Mouse (Mus musculus) neural tube, embryonic 11.5 days (tissue): ENCODE results near the gene Cass4. TPM values are rescaled to one million over a fixed set of nuclear protein-coding genes. Genes with fewer than 3 reads are reported as not detected.
A peak's percentile ranks its signal among the peaks of the same experiment; 100 is the strongest.

Experiments used
- ATAC-seq: fragments of 200-750 bp; cut with Nextera tagmentation; 2 replicates; pipeline ENCODE4 v1.8.0; 2017; ENCODE audit warnings: moderate number of reproducible peaks, mild to moderate bottlenecking, moderate TSS enrichment, moderate library complexity; ENCODE audit not compliant: insufficient read depth, low FRiP score, low TSS enrichment
- DNase-seq: peaks from one replicate; pipeline ENCODE4 v3.0.0-alpha.2; 2015; ENCODE audit warnings: low spot score
- H3K27ac ChIP-seq: fragments of 300-500 bp; sonication (generic); 2 replicates; pipeline ENCODE4 v1.5.1; 2014; ENCODE audit warnings: low read depth, mild to moderate bottlenecking, low read length
- H3K27me3 ChIP-seq: fragments of 300-500 bp; sonication (generic); 2 replicates; pipeline ENCODE4 v1.6.1; 2014; ENCODE audit warnings: mild to moderate bottlenecking, low read length, mixed read lengths; ENCODE audit not compliant: control insufficient read depth, insufficient read depth
- H3K36me3 ChIP-seq: fragments of 300-500 bp; sonication (generic); 2 replicates; pipeline ENCODE4 v1.6.1; 2014; ENCODE audit warnings: mild to moderate bottlenecking, low read length, moderate library complexity, mixed read lengths; ENCODE audit not compliant: control insufficient read depth, insufficient read depth
- H3K4me1 ChIP-seq: fragments of 300-500 bp; sonication (generic); 2 replicates; pipeline ENCODE4 v1.6.1; 2014; ENCODE audit warnings: low read length, mixed read lengths; ENCODE audit not compliant: control insufficient read depth, insufficient read depth
- H3K4me2 ChIP-seq: fragments of 300-500 bp; sonication (generic); 2 replicates; pipeline ENCODE4 v1.6.1; 2014; ENCODE audit warnings: low read depth, mild to moderate bottlenecking, moderate library complexity
- H3K4me3 ChIP-seq: fragments of 300-500 bp; sonication (generic); 2 replicates; pipeline ENCODE4 v1.5.1; 2014; ENCODE audit warnings: low read depth, low read length
- H3K9ac ChIP-seq: fragments of 300-500 bp; sonication (generic); 2 replicates; pipeline ENCODE4 v1.6.1; 2014; ENCODE audit warnings: mild to moderate bottlenecking, low read length
- H3K9me3 ChIP-seq: fragments of 300-500 bp; sonication (generic); 2 replicates; pipeline ENCODE4 v1.6.1; 2016; ENCODE audit warnings: low read length; ENCODE audit not compliant: control insufficient read depth
- WGBS: fragments of 180-500 bp; shearing (Covaris S2); extraction: QIAGEN DNeasy Blood & Tissue Kit; methylation state at CpG from one replicate; pipeline ENCODE4 v1.1.7; 2014; 5-methylcytosine and 5-hydroxymethylcytosine counted together
- polyA plus RNA-seq: library from polyadenylated mRNA; unstranded; fragments of >200 nt; fragmentation: Nextera tagmentation; extraction: Ambion mirVana; gene quantifications from 2 replicates; pipeline ENCODE4 v1.2.1, GENCODE M21; 2014

The Cass4 gene
- polyA plus RNA-seq: 0.14 and 0.36 TPM in 2 replicates

- no peaks in the 10 kb centered on the region for H3K36me3 ChIP-seq
- no peaks in the 10 kb centered on the region for H3K4me1 ChIP-seq
- H3K9me3 ChIP-seq: no peaks in the 10 kb centered on the region
- H3K4me2 ChIP-seq: no peak within 1 kb of the TSS
- H3K27ac ChIP-seq: no peak within 1 kb of the TSS
- DNase-seq: no peak
- WGBS: 36% methylated on average over 13 of the region's 13 CpGs
- no peak within 1 kb of the TSS for H3K9ac ChIP-seq
- H3K4me3 ChIP-seq: no peak within 1 kb of the TSS
- no peak for ATAC-seq
- H3K27me3 ChIP-seq: no peaks in the 10 kb centered on the region
These were observed at the start of gene Cass4 for GRCm38 (mm10) chr2:172393391-172394051. Cass4 (plus strand) TSS chr2:172393794.

GRCm38 (mm10) chr2:172344669-172345068 is 48.9 kb upstream of the Cass4 start:
- H3K4me2 ChIP-seq: peak overlapping the region; percentile 39
- no peak overlapping the region for H3K4me3 ChIP-seq
- peaks cover 3% of the 10 kb centered on the region; the same call in 1 of the 2 replicates for H3K4me1 ChIP-seq
- H3K9ac ChIP-seq: no peak overlapping the region
- H3K27me3 ChIP-seq: no peaks in the 10 kb centered on the region
- no peak overlapping the region for H3K27ac ChIP-seq
- DNase-seq (no peak), ATAC-seq (no peak)
- 40% methylated on average over 5 of the region's 5 CpGs for WGBS
- H3K36me3 ChIP-seq: no peaks in the 10 kb centered on the region
- H3K9me3 ChIP-seq: no peaks in the 10 kb centered on the region

- Histone ChIP-seq H3K4me1 (peaks cover 3% of the 10 kb centered on the region; the same call in 1 of the 2 replicates), H3K36me3 (no peaks in the 10 kb centered on the region), H3K9ac (peak within 1 kb of the TSS; percentile 71), H3K27ac (0 out of 2 replicates have a peak within 1 kb of the TSS, but pooled peaks have one; percentile 27), H3K9me3 (no peaks in the 10 kb centered on the region), H3K4me2 (peak within 1 kb of the TSS; percentile 96), H3K27me3 (no peaks in the 10 kb centered on the region), H3K4me3 (peak within 1 kb of the TSS; percentile 73)
- DNase-seq (peak; percentile 97), ATAC-seq (peak; percentile 96)
- under 1% methylated on average over 33 of the region's 35 CpGs for WGBS
These were observed 48.3 kb upstream of the Cass4 start, which contains the start of gene Fam210b for GRCm38 (mm10) chr2:172345258-172345738. Fam210b (plus strand) TSS chr2:172345565.

DNA sequence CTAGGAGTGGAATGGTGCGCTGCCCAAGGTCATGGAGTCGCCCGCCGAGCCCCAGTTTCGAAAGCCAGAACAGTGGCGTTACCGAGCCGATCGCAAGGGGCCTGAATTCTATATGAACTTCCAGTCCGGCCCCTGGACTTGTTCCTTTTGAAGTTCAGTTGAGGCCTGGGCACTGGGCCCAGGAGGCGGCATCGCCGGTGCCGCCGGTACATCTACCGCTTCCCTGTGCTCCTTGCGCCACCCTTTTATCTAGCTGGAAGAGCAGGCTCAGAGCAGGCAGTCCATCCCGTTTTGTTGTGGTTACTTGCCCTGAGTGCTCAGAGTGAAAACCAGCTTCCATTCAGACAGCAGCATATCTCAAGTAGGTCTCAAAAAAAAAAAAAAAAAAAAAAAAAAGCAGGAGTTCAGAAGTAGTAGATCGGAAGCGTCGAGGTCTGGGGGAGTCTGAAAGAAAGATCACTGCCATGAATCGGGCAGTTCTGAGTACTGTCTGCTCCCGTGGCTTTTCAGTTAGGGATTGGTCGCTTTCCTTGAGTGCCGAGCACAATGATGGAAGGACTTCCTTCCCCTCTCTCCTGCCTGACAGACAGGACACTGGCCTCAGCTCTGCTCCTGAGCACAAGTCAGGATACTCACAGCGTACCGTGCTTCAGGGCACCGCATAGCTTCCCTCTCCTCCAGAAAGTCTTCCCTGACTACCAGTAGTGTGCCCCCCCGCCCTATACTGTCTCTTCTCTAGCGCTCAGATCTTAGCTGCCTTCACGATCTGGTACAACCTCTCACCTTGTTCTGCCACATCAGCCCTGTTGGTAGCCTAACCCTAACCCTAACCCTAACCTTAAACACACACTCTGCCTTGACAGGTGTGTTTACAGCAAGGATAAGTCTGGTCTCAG is 47.3 kb upstream of the Cass4 start:
- H3K9ac ChIP-seq: peak overlapping the region; percentile 71
- no peak overlapping the region for H3K27ac ChIP-seq
- H3K36me3 ChIP-seq: no peaks in the 10 kb centered on the region
- no peaks in the 10 kb centered on the region for H3K27me3 ChIP-seq
- ATAC-seq (no peak), DNase-seq (peak; percentile 38)
- H3K4me3 ChIP-seq: peak overlapping the region; percentile 73
- H3K4me2 ChIP-seq: peak overlapping the region; percentile 96
- H3K4me1 ChIP-seq: peaks cover 3% of the 10 kb centered on the region; the same call in 1 of the 2 replicates
- WGBS: 8% methylated on average over 31 of the region's 31 CpGs
- H3K9me3 ChIP-seq: no peaks in the 10 kb centered on the region

DNA sequence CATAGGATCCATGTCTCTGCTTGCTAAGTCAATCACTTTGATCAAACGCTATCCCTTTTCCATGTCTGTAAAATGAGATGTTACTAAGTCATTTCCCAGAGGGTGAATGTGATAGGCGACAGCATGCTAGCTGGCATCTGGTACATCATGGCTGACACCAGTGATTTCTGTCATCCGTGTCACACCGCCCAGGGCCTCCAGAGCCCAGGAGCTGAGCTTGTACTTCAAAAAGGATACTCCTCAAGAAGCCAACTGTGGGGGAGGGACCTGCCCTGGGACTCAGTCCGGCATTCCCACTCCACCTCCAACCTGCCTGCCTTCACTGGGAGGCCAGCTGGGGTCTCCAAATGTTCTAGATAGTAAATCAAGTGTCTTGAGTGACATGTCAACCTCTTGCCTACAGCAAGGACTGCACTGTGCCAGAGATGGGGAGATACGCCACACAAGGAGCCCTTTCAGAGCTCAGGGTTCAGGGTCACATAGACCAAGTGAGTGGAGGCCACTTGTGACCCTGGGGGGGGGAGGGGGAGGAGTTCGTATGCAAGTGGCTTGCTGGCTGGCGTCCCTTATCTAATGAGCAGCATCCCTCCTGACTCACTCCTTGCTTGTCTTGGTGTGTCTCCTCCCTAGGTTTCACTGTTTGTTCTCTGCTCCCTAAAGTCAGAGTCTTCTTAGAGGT is 46.5 kb upstream of the Cass4 start:
- DNase-seq: no peak
- Histone ChIP-seq H3K9me3 (no peaks in the 10 kb centered on the region), H3K27ac (no peak overlapping the region), H3K36me3 (no peaks in the 10 kb centered on the region), H3K4me1 (peaks cover 3% of the 10 kb centered on the region; the same call in 1 of the 2 replicates), H3K4me3 (peak overlapping the region; percentile 73), H3K27me3 (no peaks in the 10 kb centered on the region), H3K4me2 (peak overlapping the region; percentile 96), H3K9ac (no peak overlapping the region; the same call in none of the 2 replicates)
- 56% methylated on average over 8 of the region's 8 CpGs for WGBS
- no peak for ATAC-seq

DNA sequence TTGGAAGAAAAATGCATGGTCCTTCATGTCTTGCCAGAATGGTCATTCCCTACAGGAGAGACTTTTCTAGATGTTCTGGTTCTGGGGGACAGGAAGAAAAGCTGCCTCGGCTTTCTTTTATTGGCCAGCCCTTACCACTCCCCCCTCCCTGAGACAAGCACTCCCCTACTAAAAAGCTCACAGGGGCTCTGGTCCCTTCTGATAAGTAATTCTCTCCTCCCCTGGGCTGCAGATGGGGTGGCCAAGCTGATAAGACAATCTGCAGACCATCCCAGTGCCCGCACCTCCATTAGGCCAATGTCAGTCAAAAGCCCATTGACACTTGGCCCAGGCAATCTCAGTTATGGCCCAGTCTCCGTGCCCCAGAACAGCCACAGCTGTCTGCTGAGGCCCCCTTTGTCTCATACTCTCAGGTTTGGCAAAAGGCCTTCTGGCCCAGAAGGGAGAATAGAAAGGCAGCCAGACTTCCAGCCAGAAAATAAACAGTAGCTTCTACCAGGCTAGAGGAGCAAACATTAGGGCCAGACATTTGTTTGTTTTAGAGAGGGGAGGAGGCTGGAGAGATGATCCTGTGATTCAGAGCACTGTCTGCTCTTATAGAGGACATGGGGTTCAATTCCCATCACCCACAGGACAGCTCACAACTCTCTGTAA is 45.2 kb upstream of the Cass4 start:
- Histone ChIP-seq H3K4me1 (peaks cover 6% of the 10 kb centered on the region; the same call in 1 of the 2 replicates), H3K4me2 (0 out of 2 replicates have a peak overlapping the region, but pooled peaks have one; percentile 6), H3K9me3 (no peaks in the 10 kb centered on the region), H3K27me3 (no peaks in the 10 kb centered on the region), H3K9ac (no peak overlapping the region), H3K36me3 (no peaks in the 10 kb centered on the region), H3K4me3 (no peak overlapping the region), H3K27ac (no peak overlapping the region)
- ATAC-seq (no peak), DNase-seq (no peak)
- 55% methylated on average over 3 of the region's 3 CpGs for WGBS

- no peak overlapping the region for H3K4me2 ChIP-seq
- ATAC-seq: no peak
- peaks cover 6% of the 10 kb centered on the region; the same call in 1 of the 2 replicates for H3K4me1 ChIP-seq
- DNase-seq: no peak
- H3K4me3 ChIP-seq: no peak overlapping the region
- WGBS: 76% methylated on average over 14 of the region's 14 CpGs
- H3K9me3 ChIP-seq: no peaks in the 10 kb centered on the region
- H3K27me3 ChIP-seq: no peaks in the 10 kb centered on the region
- H3K27ac ChIP-seq: no peak overlapping the region
- no peak overlapping the region for H3K9ac ChIP-seq
- no peaks in the 10 kb centered on the region for H3K36me3 ChIP-seq
These were observed 43.8 kb upstream of the Cass4 start for GRCm38 (mm10) chr2:172349776-172350175.

DNA sequence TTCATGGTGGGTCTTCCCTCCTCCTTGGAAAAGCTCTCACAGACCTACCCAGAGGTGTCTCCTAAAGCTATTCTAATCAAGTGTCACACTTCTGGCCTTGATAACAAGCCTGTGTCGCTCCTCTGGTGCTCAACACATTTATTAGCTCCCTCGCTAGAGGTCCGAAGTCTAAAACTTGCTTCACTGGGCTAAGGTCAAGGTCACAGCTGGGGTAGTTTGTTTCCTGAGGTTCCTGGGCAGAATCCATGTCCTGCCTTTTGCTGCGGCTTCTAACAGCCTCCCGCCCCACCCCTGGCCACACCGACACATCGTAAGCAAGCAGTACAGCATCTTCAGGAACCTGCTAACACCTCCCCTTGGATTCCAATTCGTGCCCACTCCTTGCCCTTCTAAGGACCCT is 42.8 kb upstream of the Cass4 start:
- H3K9ac ChIP-seq: no peak overlapping the region
- H3K27me3 ChIP-seq: no peaks in the 10 kb centered on the region
- no peaks in the 10 kb centered on the region for H3K9me3 ChIP-seq
- H3K4me3 ChIP-seq: no peak overlapping the region
- no peaks in the 10 kb centered on the region for H3K36me3 ChIP-seq
- WGBS: 76% methylated on average over 8 of the region's 8 CpGs
- DNase-seq: no peak
- peaks cover 6% of the 10 kb centered on the region; the same call in 1 of the 2 replicates for H3K4me1 ChIP-seq
- H3K4me2 ChIP-seq: no peak overlapping the region
- H3K27ac ChIP-seq: no peak overlapping the region
- ATAC-seq: no peak
